Mouse (Mus musculus): ENCODE results near the gene Slc37a3. TPM values are rescaled to one million over a fixed set of nuclear protein-coding genes. Genes with fewer than 3 reads are reported as not detected.

Slc37a3 gene
- total RNA-seq, 4 experiments from 2014 or later = 54.8 to 74.2 (median 64.4) TPM

DNA sequence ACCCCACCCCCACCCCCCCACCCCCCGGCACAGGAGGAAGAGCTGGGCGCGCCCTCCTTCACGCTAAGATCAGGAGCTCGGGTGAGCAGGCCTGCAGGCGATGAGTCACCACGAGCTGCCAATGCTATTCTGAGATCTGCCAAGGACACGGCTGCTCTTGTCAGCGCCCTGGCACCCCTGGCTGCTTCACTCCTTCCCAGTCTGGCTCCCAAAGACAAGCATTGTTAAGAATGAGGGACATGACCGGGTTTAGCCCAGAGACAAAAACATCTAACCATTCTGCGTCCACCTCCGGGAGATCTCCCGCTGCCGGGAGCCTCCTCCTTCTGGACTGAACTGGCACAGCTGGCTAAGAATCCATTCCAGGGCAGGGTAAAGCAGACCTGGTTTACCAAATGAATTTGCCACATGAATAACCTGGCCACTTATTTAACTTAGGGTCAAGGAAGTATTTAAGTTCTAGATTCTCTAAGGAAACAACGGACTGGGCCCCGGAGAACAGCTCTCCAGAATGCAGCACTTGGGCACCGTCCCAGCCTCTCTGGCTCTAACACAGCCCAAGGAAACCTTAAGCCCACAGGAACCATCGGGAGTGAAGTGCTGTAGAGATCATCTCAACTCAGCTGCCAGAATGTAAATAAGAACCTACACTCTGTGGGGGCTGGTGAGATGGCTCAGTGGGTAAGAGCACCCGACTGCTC, 58.3 kb downstream of the Slc37a3 start:
- peak; percentile 51 to 68 for DNase-seq (ENCODE audit: low spot score in 2 of 2)

DNA sequence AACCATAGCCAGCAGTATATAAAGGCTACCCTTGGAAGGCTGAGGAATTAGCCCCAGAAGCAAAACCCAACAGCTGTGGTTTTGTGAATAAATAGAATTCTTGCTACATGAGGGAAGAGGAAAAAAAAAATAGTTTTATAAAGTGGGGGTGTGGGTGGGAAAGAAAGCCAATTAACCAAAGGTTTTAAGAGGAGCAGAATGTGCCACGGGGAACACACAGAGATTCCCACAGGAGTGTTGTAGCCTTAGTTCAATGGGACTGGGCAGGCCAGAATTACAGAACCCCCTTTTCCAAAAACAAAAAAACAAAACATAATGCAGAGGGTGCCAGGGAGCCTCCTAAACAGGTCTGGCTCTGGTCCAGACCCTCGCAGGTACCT, 58.9 kb downstream of the Slc37a3 start:
- no peak for DNase-seq (ENCODE audit: low spot score in 2 of 2)

DNA sequence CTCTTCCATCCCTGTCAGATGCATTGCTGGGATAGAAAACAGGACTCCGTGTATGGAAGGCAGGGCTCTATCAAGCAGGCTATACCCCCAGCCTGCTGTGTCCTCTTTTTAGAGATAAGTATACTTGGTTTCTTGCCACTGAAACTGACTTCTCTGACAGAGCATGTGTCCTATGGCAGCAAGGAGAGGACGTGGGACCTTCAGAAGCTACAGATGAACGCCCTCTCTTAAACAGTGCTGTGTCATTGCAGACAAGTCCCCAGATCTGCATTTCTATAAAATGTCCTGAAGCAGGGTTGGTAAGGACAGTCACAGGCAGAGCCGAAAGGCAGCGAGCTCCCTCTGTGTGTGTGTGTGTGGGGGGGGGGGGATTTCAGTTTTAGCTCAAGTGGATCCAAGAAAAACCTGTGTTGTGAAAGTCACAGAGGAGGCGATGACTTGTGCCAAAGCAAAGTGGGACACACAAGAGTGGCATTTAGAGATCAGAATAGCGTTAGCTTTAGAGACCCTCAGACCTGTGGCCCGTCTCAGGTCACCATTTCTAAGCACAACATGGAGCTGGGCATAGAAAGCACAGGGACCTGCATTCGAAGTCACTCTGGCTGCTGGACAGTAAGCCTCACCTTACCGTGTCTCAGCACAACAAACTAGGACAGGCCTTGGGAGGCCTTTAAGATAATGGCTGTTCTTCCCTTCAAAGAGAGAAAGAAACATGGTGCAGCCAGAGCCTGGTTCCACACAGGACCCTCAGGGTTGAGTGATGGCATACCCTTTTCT, 59.4 kb downstream of the Slc37a3 start:
- no peak for DNase-seq (ENCODE audit: low spot score in 2 of 2)

DNA sequence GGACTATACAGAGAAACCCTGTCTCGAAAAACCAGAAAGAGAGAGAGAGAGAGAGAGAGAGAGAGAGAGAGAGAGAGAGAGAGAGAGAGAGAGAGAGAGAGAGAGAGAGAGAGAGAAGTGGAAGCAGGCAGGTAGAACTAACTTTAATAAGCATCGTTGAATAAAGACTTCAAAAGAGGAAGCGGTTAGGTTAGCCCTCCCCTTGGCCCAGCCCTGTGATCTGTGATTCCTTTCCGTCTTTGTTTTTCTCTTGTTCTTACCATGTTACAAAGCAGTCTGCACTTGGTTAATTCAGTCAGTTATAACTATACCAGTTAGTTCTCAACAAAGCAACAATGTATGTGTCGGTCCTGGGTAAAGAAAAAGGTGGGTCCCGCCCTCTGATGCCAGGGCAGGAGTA, 61.4 kb downstream of the Slc37a3 start:
- no peak for DNase-seq (ENCODE audit: low spot score in 2 of 2)

- no peak for DNase-seq (ENCODE audit: low spot score in 2 of 2)
These were observed 63.0 kb downstream of the Slc37a3 start for GRCm38 (mm10) chr6:39314461-39314860.

- no peak for DNase-seq (ENCODE audit: low spot score in 2 of 2)
These were observed 65.7 kb downstream of the Slc37a3 start for GRCm38 (mm10) chr6:39311786-39312185.

- no peak for DNase-seq (ENCODE audit: low spot score in 2 of 2)
These were observed 73.1 kb downstream of the Slc37a3 start for GRCm38 (mm10) chr6:39304371-39304874.

DNA sequence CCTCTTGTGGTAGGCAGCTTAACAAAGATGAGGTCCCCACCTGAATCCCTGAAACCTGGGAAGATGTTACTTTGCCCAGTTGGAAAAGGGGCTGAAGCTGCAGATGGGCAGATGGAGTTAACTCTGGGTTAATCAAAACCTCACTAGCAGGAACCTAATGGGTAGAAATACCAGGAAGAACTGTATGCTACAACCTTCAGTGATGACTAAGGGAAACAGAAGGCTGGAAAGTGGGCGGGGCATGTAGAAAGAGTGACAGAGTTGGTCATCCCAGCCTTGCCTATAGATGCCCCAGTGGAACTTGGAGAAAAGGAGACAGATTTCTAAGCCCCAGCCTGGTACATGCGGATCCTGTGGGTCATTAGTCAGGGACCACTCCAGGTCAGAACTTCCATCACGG, 76.0 kb downstream of the Slc37a3 start:
- DNase-seq (ENCODE audit: low spot score in 2 of 2) = no peak

DNA sequence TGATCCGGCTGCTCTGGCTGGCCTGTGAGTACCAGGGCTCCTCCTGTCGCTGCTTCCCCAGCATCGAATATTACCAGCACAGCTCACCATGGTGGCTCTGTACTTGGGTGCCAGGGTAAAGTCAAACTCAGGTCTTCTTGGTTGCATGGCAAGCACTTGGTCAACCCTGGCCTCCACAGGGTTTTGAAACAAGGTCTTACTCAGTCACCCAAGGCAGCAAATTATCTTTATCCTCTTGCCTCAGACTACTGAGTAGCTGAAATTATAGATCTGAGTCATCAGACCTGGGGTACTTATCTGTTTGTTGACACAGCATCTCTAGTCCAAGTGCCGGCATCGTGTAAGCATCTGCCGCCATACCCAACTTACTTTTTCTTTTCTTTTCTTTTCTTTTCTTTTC, 80.4 kb downstream of the Slc37a3 start:
- no peak for DNase-seq (ENCODE audit: low spot score in 2 of 2)

DNA sequence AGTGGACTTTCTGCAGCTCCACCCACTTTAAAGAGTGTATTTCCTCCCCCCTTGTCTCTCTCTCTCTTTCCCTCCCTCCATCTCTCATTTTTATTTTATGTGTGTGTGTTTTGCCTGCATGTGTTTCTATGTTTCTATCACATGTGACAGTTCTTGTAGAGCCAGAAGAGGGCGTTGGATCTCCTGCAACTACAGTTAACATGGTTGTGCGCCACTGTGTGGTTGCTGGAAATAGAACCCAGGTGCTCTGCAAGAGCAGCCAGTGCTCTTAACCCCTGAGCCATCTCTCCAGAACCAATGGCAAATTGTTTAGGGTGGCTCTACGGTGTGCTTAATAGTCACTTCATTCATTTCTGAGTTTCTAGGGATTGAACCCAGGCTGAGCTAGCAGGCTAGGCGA, 81.0 kb downstream of the Slc37a3 start:
- DNase-seq (ENCODE audit: low spot score in 2 of 2) = no peak

DNA sequence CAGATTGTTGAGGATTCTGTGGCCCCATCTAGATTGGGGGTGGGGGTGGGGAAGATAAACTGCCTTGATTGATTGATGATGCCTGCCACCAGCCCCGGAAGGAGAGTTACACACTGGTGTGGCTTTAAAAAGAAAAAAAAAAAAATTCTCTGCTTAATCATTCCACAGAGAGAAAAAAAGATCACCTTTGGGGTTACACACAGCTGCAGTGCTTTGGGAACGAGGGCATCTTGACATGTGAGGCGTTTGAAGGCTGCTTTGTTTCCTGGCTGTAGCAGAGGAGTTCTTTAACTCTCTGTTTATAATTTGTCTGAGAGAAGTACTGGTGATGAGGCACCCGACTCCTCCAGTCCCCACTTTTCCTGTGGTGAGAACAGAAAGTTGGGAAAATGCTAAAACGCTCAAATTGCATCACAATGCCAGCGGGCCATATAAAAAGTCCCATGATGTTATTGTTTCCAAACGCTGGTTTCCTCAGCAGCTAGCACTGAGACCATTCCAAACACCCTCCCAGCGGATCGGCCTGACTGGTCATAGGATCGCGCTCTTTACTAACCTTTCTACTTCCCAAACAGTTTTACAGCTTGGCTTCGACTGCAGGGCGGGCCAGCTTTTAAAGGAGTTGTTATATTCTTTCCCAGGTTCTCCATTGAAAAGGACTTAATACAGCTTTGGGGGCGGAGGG, 81.6 kb downstream of the Slc37a3 start:
- no peak for DNase-seq (ENCODE audit: low spot score in 2 of 2)

- no peak for DNase-seq (ENCODE audit: low spot score in 2 of 2)
These were observed 87.8 kb downstream of the Slc37a3 start for GRCm38 (mm10) chr6:39289721-39290120.

DNA sequence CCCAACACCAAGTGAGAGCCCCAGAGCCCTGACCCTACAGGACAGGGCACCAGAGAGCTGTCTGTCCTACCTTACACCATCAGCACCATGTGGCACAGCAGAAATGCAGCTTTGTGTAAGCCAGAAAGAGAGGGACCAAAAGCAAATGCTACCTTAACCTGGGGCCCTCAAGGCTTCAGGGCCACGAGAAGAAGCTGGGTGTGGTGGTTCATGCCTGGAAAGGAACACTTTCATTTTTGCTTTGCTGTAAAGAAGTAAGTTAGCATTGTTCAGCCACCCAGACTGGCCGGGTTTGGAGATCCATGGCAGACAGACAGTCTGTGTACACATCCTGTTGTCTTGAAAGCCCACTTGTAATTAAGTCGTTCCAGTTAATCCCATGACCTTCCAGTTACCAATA, 89.7 kb downstream of the Slc37a3 start:
- DNase-seq (ENCODE audit: low spot score in 2 of 2) = no peak

DNA sequence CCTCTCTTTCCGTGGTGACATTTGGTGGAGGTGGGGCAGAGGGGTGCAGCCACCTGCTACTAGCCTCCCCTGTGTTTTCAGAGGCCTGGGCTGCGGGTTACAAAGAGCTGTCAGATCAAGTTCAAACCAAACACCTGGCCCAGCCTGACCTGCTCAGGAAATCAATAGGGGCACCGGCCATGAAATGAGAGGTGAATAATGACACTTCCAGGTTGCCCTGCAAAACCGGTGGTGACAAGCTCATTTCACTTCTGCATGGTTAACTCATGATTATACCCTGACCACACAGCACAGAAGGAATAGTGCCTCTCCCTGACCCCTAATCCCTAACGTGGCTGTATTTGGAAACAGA, 90.8 kb downstream of the Slc37a3 start:
- DNase-seq (ENCODE audit: low spot score in 2 of 2) = no peak

GRCm38 (mm10) chr6:39286053-39286731, 91.3 kb downstream of the Slc37a3 start:
- no peak for DNase-seq (ENCODE audit: low spot score in 2 of 2)

- DNase-seq (ENCODE audit: low spot score in 2 of 2) = no peak
These were observed 92.6 kb downstream of the Slc37a3 start for GRCm38 (mm10) chr6:39284836-39285235.

Other genes starting within 250 kb of the Slc37a3 start
- gene Kdm7a, start 170.9 kb downstream of the Slc37a3 start, total RNA-seq (2022) = 10 to 100 TPM; 32.8 to 56.7 (median 45.0) TPM
- gene Rab19, start 3.5 kb upstream of the Slc37a3 start, total RNA-seq (2022) = not detected
- 100 to 1,000 TPM; 106 to 118 (median 114) TPM for gene Mkrn1, start 42.8 kb upstream of the Slc37a3 start, total RNA-seq (2022)
- 10 to 100 TPM; 31.0 to 41.5 (median 36.2) TPM for gene Dennd2a, start 180.2 kb upstream of the Slc37a3 start, total RNA-seq (2022)
- gene Adck2, start 196.2 kb upstream of the Slc37a3 start, total RNA-seq (2022) = 10 to 100 TPM; 27.6 to 34.5 (median 34.0) TPM
- 1 to 10 TPM in 1 of 4 experiments, not detected in 3; 1.2 TPM for gene Gm42420, start 208.1 kb upstream of the Slc37a3 start, total RNA-seq (2022)
- 100 to 1,000 TPM; 168 to 170 (median 168) TPM for gene Ndufb2, start 214.9 kb upstream of the Slc37a3 start, total RNA-seq (2022)